Mouse (Mus musculus): Measurements from ENCODE around the gene Kel. TPM values are rescaled to one million over a fixed set of nuclear protein-coding genes. Genes with fewer than 3 reads are reported as not detected.

Gene Kel
- 2.0 and 9.0 TPM in 2 replicates for polyA plus RNA-seq (2012; ENCODE audit: low replicate concordance)

DNA sequence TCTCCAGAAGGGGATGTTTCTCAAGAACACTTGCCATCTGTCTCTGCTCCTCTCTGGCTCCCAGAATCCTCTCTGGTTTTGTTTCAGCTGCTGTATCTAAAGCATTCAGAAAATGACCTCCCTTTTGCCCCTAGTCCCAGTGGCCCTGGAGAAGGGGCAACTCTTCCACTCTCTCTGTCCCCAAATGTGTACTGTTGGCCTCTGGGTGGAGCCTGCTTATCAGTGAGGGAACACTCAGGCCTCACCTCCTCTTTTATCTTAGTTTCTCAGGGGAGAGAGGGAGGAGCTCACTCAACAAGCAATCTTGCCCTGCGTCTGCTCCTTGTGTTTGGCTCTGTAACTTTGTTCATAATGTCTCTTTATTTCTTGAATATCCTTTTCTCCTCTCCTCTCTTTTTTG, at the start of gene Kel:
Gene Kel (minus strand): TSS at position 217 of the 400 bp plus-strand sequence.

DNA sequence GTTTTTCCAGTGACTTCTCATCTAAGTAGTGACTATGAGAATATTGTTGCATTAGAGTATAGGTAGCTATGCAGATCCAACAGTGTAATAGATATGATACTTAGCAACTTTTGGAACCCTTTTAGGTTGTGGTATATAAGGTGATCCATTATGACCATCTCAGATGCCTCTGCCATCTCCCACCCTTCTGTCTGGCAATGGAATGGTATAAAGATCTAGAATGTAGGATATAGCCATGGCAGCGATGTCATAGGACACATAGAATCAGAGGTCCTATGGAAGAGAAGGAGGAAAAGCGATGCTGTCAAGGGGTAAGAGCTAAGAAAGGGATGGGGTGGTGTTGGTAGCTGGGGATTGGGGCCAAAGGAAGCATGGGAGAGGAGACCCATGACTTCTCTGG, 20.0 kb downstream of the Kel start, which contains the start of gene Llcfc1:
Gene Llcfc1 (plus strand): TSS at position 301 of the 400 bp plus-strand sequence.

DNA sequence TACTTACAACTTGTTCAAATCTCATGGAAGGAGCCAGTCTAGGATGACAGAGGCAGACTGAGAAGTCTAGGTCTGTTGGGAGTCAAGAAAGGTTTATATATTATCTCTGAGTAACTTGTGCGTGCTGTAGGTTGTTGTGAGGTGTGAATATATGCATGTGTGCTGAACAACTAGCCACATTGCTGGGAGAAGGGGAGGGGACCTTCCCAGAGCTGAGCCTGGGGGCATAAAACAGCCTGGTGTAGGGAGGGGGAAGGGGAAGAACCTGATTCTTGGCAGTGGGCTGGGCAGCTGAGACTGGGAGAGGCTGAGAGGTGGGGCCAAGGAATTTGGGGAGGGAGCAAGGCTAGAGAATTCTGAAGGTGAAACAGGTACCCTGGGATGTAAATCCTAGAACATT, 23.5 kb downstream of the Kel start, which contains the start of gene Trpv5:
Gene Trpv5 (minus strand): TSS at position 101 of the 400 bp plus-strand sequence.

Other genes with a start within 250 kb of the Kel start
- gene Prss1, start 245.4 kb downstream of the Kel start, polyA plus RNA-seq (2012; ENCODE audit: low replicate concordance), result not detected in 2 replicates
- gene Prss2, start 182.6 kb downstream of the Kel start, polyA plus RNA-seq (2012; ENCODE audit: low replicate concordance), result 0.86 TPM in 1 of 2 replicates, not detected in the other
- gene Ephb6, start 98.9 kb downstream of the Kel start, polyA plus RNA-seq (2012; ENCODE audit: low replicate concordance), result 12.5 and 32.3 TPM in 2 replicates
- not detected in 2 replicates for gene Trpv6, start 67.9 kb downstream of the Kel start, polyA plus RNA-seq (2012; ENCODE audit: low replicate concordance)
- not detected in 2 replicates for gene Trpv5, start 23.6 kb downstream of the Kel start, polyA plus RNA-seq (2012; ENCODE audit: low replicate concordance)
- not detected in 2 replicates for gene Llcfc1, start 19.9 kb downstream of the Kel start, polyA plus RNA-seq (2012; ENCODE audit: low replicate concordance)
- gene Olfr459, start 70.8 kb upstream of the Kel start, polyA plus RNA-seq (2012; ENCODE audit: low replicate concordance), result not detected in 2 replicates
- not detected in 2 replicates for gene Pip, start 143.2 kb upstream of the Kel start, polyA plus RNA-seq (2012; ENCODE audit: low replicate concordance)
- gene Sval2, start 148.7 kb upstream of the Kel start, polyA plus RNA-seq (2012; ENCODE audit: low replicate concordance), result not detected in 2 replicates
- not detected in 2 replicates for gene Sval1, start 247.3 kb upstream of the Kel start, polyA plus RNA-seq (2012; ENCODE audit: low replicate concordance)

Measured in hematopoietic multipotent progenitor cell, adult 10-12 weeks (in vitro differentiated cells).